ENCODE assay signal across 10 mouse cellular contexts in genomic region chr12:75796510-75796909, GRCm38 (mm10). TPM values are rescaled to one million over a fixed set of nuclear protein-coding genes. Genes with fewer than 3 reads are reported as not detected.
DNase-seq lines count a peak whose midpoint lies in the region; ATAC-seq and TF ChIP-seq lines count a peak whose summit lies in the region.
"Had no signal": no experiment of that assay in that cellular context is flagged by ENCODE, and none has a peak within 500 bp of the region (broad histone marks: within the 10 kb centered on the region; RNA-seq: fewer than 3 reads in every experiment).

No protein-coding gene starts in this region.

- no peak for ATAC-seq in erythroblast, adult 5-6 weeks (replicated peaks; ENCODE audit: low FRiP score, poor library complexity, severe bottlenecking)

- peak; percentile 35 for DNase-seq in adrenal gland, postnatal 10 days
- DNase-seq in adrenal gland, adult 8-10 months, result no peak
- peak; percentile 46 for DNase-seq in kidney, postnatal 10 days
- DNase-seq in kidney, adult 11 months, result no peak
- DNase-seq in MEL (ENCODE audit: low read depth, low spot score), result peak; percentile 48
- DNase-seq in induced T-regulatory cell, adult 2 months (ENCODE audit: low read depth), result peak; percentile 21
- no peak for DNase-seq in gastrocnemius, postnatal 10 days
- DNase-seq: cerebellum, adult 11-12 months; gastrocnemius, postnatal 25 days had no signal

- no peaks in the 10 kb centered on the region for H3K79me2 ChIP-seq in MEL (ENCODE audit: control insufficient read depth, insufficient read depth, low read length, poor library complexity)

- H3K27me3 ChIP-seq in MEL (ENCODE audit: control insufficient read depth in 1 of 2, insufficient read depth in 2 of 2, low read length in 2 of 2), result peaks cover 7 to 9% of the 10 kb centered on the region in 2 experiments

- no peaks in the 10 kb centered on the region for H3K4me1 ChIP-seq in MEL (ENCODE audit: control insufficient read depth in 1 of 2, insufficient read depth in 2 of 2, low read length in 2 of 2)

- no peaks in the 10 kb centered on the region for H3K36me3 ChIP-seq in MEL (ENCODE audit: control insufficient read depth in 1 of 2, insufficient read depth in 2 of 2, low read length in 2 of 2)

- no peak for TF ChIP-seq POLR2A in MEL (IDR thresholded peaks at IDR 0.05; ENCODE audit: control insufficient read depth in 1 of 2, insufficient read depth in 1 of 2, low read depth in 1 of 2, low read length in 2 of 2, poor library complexity in 1 of 2)

- peak; percentile 69 for TF ChIP-seq RAD21 in MEL (IDR thresholded peaks at IDR 0.05; ENCODE audit: low read depth, low read length)

- TF ChIP-seq CTCF in MEL (IDR thresholded peaks at IDR 0.05 in 2 of 3, conservative IDR thresholded peaks at IDR 0.05 in 1 of 3; ENCODE audit: control insufficient read depth in 1 of 3, insufficient read depth in 1 of 3, low read depth in 2 of 3, low read length in 3 of 3, poor library complexity in 1 of 3, severe bottlenecking in 1 of 3), result peak; percentile 47 to 68 (median 67)

- H3K9ac ChIP-seq in MEL (ENCODE audit: control insufficient read depth, low read depth, low read length, poor library complexity, severe bottlenecking), result no peak overlapping the region

- no peak for TF ChIP-seq EP300 in MEL (IDR thresholded peaks at IDR 0.05; ENCODE audit: low read depth in 1 of 2, low read length in 2 of 2)

- H3K9me3 ChIP-seq in MEL (replicated peaks; ENCODE audit: insufficient read depth, low read length), result no peaks in the 10 kb centered on the region

- no peak overlapping the region for H3K4me3 ChIP-seq in MEL (ENCODE audit: control insufficient read depth in 1 of 2, insufficient read depth in 1 of 2, low read depth in 2 of 2, low read length in 2 of 2)

- H3K27ac ChIP-seq in MEL (ENCODE audit: control insufficient read depth, low read depth, low read length), result no peak overlapping the region

TF ChIP-seq in MEL, 35 proteins besides CTCF, POLR2A, EP300 and RAD21:
- TF ChIP-seq MYB (IDR thresholded peaks at IDR 0.05; ENCODE audit: low read depth, low read length) (no peak), SMC3 (IDR thresholded peaks at IDR 0.05; ENCODE audit: low read depth, low read length) (peak; percentile 76), MYC (IDR thresholded peaks at IDR 0.05; ENCODE audit: low read depth, low read length) (0 out of 2 replicates have a peak, but pooled peaks have one; percentile 60), MAX (IDR thresholded peaks at IDR 0.05; ENCODE audit: low read length) (0 out of 2 replicates have a peak, but pooled peaks have one; percentile 23), NRF1 (IDR thresholded peaks at IDR 0.05; ENCODE audit: insufficient read depth, low read depth, low read length, poor library complexity, severe bottlenecking) (no peak), ZC3H11A (IDR thresholded peaks at IDR 0.05; ENCODE audit: low read depth, low read length) (peak; percentile 58), MEF2A (IDR thresholded peaks at IDR 0.05; ENCODE audit: extremely low read depth, insufficient replicate concordance, low read depth, low read length, poor library complexity, severe bottlenecking) (no peak)

RNA-seq across cellular contexts. Expression of gene Syne2, which starts 21.4 kb away (rescaled TPM):
- total RNA-seq in adrenal gland, postnatal 10 days (2021), result 10 to 100 TPM; 46.8 to 78.3 TPM
- 10 to 100 TPM; 44.7 to 90.5 (median 59.6) TPM for total RNA-seq in adrenal gland, adult 8-10 months (2022)
- 0.10 and 0.15 TPM in 2 replicates for total RNA-seq in MEL (2012; rRNA removed)
- under 1 TPM in 1 of 2 experiments, not detected in 1; 0.06 TPM for polyA plus RNA-seq in MEL (2012; ENCODE audit: insufficient read depth in 1 of 2, insufficient read length in 2 of 2, low read depth in 1 of 2, low replicate concordance in 2 of 2, missing spikeins in 1 of 2)
- total RNA-seq in erythroblast, adult 5-6 weeks (2015; ENCODE audit: low replicate concordance), result 10.8 and 11.1 TPM in 2 replicates
- total RNA-seq in erythroblast, adult 5-6 weeks (2017; ENCODE audit: low replicate concordance), result 6.8 and 8.5 TPM in 2 replicates
- 10 to 100 TPM; 22.2 to 28.2 TPM for total RNA-seq in gastrocnemius, postnatal 10 days (2021)

Comparison
In these comparisons a context has a peak if more than half of its experiments do, and no peak if none do; other contexts are left out.
1. DNase-seq: peak in adrenal gland, postnatal 10 days (single experiment), kidney, postnatal 10 days (single experiment), MEL (single experiment) and induced T-regulatory cell, adult 2 months (single experiment); none in adrenal gland, adult 8-10 months (single experiment), kidney, adult 11 months (single experiment) and gastrocnemius, postnatal 10 days (single experiment).